Mouse (Mus musculus): ENCODE data around the gene Cfap61. TPM values are rescaled to one million over a fixed set of nuclear protein-coding genes. Genes with fewer than 3 reads are reported as not detected.
A peak's percentile ranks its signal among the peaks of the same experiment; 100 is the strongest.
"Not testable (repeated sequence)": the region's sequence is repeated elsewhere in the genome, so short reads cannot be mapped to it uniquely, and the experiment has no call there.

The Cfap61 gene
- polyA plus RNA-seq, 1 experiment from 2014 or later, result 5.0 TPM

GRCm38 (mm10) chr2:145903983-145904616 is 30.5 kb upstream of the Cfap61 start:
- Histone ChIP-seq H3K4me1 (replicated peaks) (peaks cover 21% of the 10 kb centered on the region), H3K4me3 (peak overlapping the region; percentile 96), H3K27ac (peak overlapping the region; percentile 98), H3K36me3 (peaks cover 37% of the 10 kb centered on the region), H3K27me3 (ENCODE audit: insufficient read depth, poor library complexity, severe bottlenecking) (no peaks in the 10 kb centered on the region), H3K9me3 (no peaks in the 10 kb centered on the region)
- WGBS, result 36% methylated on average over 12 of the region's 12 CpGs
- no peak for DNase-seq (ENCODE audit: low spot score)

DNA sequence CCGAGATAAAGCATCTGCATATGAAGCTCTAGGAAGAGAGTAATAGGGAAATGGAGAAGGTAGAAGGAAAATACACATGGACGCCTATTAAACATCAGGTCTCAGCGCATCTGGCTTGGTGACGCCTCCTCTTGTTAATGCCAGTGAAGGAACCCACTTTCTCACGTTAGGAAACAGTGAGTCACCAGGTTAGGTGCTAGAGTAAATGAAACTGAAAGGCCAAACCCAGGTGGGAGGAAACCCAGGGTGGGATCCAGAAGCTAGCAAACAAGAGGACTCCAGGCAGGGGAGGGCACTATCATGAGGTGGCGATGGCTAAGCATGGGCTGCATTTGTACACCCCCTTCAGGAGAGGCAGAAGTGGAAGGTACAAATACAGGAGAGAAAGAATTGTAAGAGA is 29.4 kb upstream of the Cfap61 start:
- no peak for DNase-seq (ENCODE audit: low spot score)
- Histone ChIP-seq H3K9me3 (no peaks in the 10 kb centered on the region), H3K27ac (no peak overlapping the region), H3K4me3 (peak overlapping the region; percentile 18; the same call in 1 of the 2 replicates), H3K4me1 (replicated peaks) (peaks cover 21% of the 10 kb centered on the region), H3K36me3 (peaks cover 48% of the 10 kb centered on the region), H3K27me3 (ENCODE audit: insufficient read depth, poor library complexity, severe bottlenecking) (no peaks in the 10 kb centered on the region)
- 88% methylated on average over 6 of the region's 6 CpGs for WGBS

DNA sequence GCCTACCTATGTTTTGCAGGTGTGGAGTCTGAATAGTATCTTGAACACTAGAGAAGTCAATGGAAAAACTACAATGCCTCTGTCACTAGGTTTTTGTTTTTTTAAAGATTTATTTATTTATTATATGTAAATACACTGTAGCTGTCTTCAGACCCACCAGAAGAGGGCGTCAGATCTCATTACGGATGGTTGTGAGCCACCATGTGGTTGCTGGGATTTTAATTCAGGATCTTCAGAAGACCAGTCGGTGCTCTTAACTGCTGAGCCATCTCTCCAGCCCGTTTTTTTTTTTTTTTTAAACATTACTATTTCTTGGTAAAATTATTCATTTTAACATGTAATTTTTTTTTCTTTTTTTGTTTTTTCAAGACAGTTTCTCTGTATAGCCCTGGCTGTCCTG is 28.7 kb upstream of the Cfap61 start:
- not testable (repeated sequence) for H3K27ac ChIP-seq; H3K9me3 ChIP-seq; H3K27me3 ChIP-seq (ENCODE audit: insufficient read depth, poor library complexity, severe bottlenecking); H3K4me3 ChIP-seq; DNase-seq (ENCODE audit: low spot score)
- Histone ChIP-seq H3K36me3 (peaks cover 55% of the 10 kb centered on the region), H3K4me1 (replicated peaks) (peaks cover 21% of the 10 kb centered on the region)
- 47% methylated on average over 4 of the region's 4 CpGs for WGBS

GRCm38 (mm10) chr2:145920941-145921650 is 13.5 kb upstream of the Cfap61 start:
- no peak for DNase-seq (ENCODE audit: low spot score)
- Histone ChIP-seq H3K4me1 (replicated peaks) (no peaks in the 10 kb centered on the region), H3K9me3 (no peaks in the 10 kb centered on the region), H3K4me3 (no peak overlapping the region), H3K27me3 (ENCODE audit: insufficient read depth, poor library complexity, severe bottlenecking) (no peaks in the 10 kb centered on the region), H3K27ac (no peak overlapping the region), H3K36me3 (peaks cover 98% of the 10 kb centered on the region)
- 90% methylated on average over 8 of the region's 8 CpGs for WGBS

- Histone ChIP-seq H3K4me1 (replicated peaks) (peaks cover 12% of the 10 kb centered on the region), H3K27me3 (ENCODE audit: insufficient read depth, poor library complexity, severe bottlenecking) (no peaks in the 10 kb centered on the region), H3K4me3 (no peak overlapping the region), H3K9me3 (no peaks in the 10 kb centered on the region), H3K27ac (no peak overlapping the region), H3K36me3 (peaks cover 8% of the 10 kb centered on the region)
- 86% methylated on average over 8 of the region's 8 CpGs for WGBS
- DNase-seq (ENCODE audit: low spot score), result no peak
Observed at GRCm38 (mm10) chr2:145936975-145937374, 2.4 kb downstream of the Cfap61 start.

DNA sequence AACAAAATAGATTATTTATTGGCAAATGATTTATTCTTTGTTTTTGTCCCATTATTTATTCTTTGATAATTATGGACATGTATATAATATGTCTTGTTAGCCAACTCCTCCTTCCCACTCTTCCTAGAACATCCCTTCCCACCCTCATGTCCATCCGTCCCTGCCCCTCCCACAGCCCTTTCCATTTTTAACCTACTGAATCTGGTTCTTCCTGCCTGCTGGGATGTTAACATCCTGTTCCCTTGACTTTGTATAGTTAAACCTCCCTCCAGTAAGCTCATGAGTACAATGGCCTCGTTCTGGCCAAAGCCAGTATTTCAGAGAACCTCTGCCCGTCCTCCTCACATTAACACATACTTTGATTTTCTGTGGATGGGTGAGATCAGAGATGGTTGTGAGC is 6.8 kb downstream of the Cfap61 start:
- DNase-seq (ENCODE audit: low spot score), result no peak
- no peaks in the 10 kb centered on the region for H3K36me3 ChIP-seq
- H3K4me1 ChIP-seq (replicated peaks), result no peaks in the 10 kb centered on the region
- H3K9me3 ChIP-seq, result no peaks in the 10 kb centered on the region
- H3K27me3 ChIP-seq (ENCODE audit: insufficient read depth, poor library complexity, severe bottlenecking), result no peaks in the 10 kb centered on the region
- no peak overlapping the region for H3K4me3 ChIP-seq
- WGBS, result 77% methylated on average over 3 of the region's 3 CpGs
- H3K27ac ChIP-seq, result no peak overlapping the region

- H3K4me1 ChIP-seq (replicated peaks), result peaks cover 7% of the 10 kb centered on the region
- DNase-seq (ENCODE audit: low spot score), result no peak
- WGBS, result 90% methylated on average over 3 of the region's 3 CpGs
- no peak overlapping the region for H3K4me3 ChIP-seq
- H3K27ac ChIP-seq, result no peak overlapping the region
- no peaks in the 10 kb centered on the region for H3K27me3 ChIP-seq (ENCODE audit: insufficient read depth, poor library complexity, severe bottlenecking)
- H3K9me3 ChIP-seq, result no peaks in the 10 kb centered on the region
- H3K36me3 ChIP-seq, result no peaks in the 10 kb centered on the region
Observed at GRCm38 (mm10) chr2:145944286-145944685, 9.7 kb downstream of the Cfap61 start.

- peak overlapping the region; percentile 78; the same call in 1 of the 2 replicates for H3K27ac ChIP-seq
- no peaks in the 10 kb centered on the region for H3K36me3 ChIP-seq
- no peak overlapping the region for H3K4me3 ChIP-seq
- WGBS, result 77% methylated on average over 7 of the region's 7 CpGs
- H3K4me1 ChIP-seq (replicated peaks), result peaks cover 26% of the 10 kb centered on the region
- no peak for DNase-seq (ENCODE audit: low spot score)
- no peaks in the 10 kb centered on the region for H3K9me3 ChIP-seq
- no peaks in the 10 kb centered on the region for H3K27me3 ChIP-seq (ENCODE audit: insufficient read depth, poor library complexity, severe bottlenecking)
Observed at GRCm38 (mm10) chr2:145948402-145948954, 13.9 kb downstream of the Cfap61 start.

GRCm38 (mm10) chr2:145949475-145950068 is 15.0 kb downstream of the Cfap61 start:
- Histone ChIP-seq H3K27me3 (ENCODE audit: insufficient read depth, poor library complexity, severe bottlenecking) (no peaks in the 10 kb centered on the region), H3K9me3 (no peaks in the 10 kb centered on the region), H3K27ac (peak overlapping the region; percentile 78), H3K4me3 (no peak overlapping the region), H3K4me1 (replicated peaks) (peaks cover 26% of the 10 kb centered on the region), H3K36me3 (no peaks in the 10 kb centered on the region)
- DNase-seq (ENCODE audit: low spot score), result peak; percentile 26
- WGBS, result 38% methylated on average over 11 of the region's 11 CpGs

- Histone ChIP-seq H3K4me1 (replicated peaks) (peaks cover 26% of the 10 kb centered on the region), H3K4me3 (peak overlapping the region; percentile 0; the same call in 1 of the 2 replicates), H3K27ac (peak overlapping the region; percentile 53), H3K27me3 (ENCODE audit: insufficient read depth, poor library complexity, severe bottlenecking) (no peaks in the 10 kb centered on the region), H3K36me3 (no peaks in the 10 kb centered on the region), H3K9me3 (no peaks in the 10 kb centered on the region)
- DNase-seq (ENCODE audit: low spot score), result peak; percentile 65
- whole genome bisulfite sequencing, result 6% methylated on average over 10 of the region's 10 CpGs
Observed at GRCm38 (mm10) chr2:145950239-145950638, 15.7 kb downstream of the Cfap61 start.

DNA sequence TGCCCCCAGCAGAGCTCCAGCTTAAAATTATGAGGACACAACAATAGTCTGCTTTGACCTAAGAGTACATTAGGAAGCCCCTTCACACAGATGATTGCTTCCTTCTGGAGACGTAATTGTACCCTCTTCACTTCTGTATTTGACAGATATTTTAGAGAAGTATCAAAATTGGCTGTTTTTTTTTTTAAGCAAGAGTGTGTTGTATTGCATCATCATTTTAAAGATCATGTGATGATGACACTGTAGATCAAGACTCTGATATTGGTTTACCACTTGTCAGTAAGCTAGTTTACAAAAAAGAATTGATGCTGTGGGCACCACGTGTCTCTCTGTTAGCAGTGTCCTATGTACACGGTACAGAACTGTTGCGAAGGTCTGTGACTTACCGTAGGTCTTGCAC is 18.1 kb downstream of the Cfap61 start:
- Histone ChIP-seq H3K27me3 (ENCODE audit: insufficient read depth, poor library complexity, severe bottlenecking) (peaks cover 5% of the 10 kb centered on the region; the same call in 1 of the 2 replicates), H3K27ac (no peak overlapping the region), H3K4me1 (replicated peaks) (peaks cover 27% of the 10 kb centered on the region), H3K4me3 (no peak overlapping the region), H3K36me3 (no peaks in the 10 kb centered on the region), H3K9me3 (no peaks in the 10 kb centered on the region)
- WGBS, result 92% methylated on average over 5 of the region's 5 CpGs
- no peak for DNase-seq (ENCODE audit: low spot score)

DNA sequence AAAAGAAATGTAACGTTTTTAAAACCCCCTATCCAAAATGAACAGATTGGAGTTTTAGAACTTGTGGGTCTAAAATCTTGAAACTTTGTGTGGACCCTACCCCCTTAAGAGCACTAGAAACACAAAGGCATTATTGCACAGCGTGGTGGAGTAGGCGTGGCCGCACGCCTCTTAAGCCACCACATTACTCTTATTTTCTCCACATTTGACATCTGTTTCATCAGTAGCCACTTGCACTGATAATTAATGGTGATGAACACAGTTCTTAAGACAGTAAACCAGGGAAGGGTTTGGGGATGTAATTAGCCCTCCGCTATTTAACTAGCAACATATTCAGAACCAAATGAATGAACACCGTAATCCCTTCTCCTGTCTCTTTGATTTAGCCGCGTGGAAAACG is 21.3 kb downstream of the Cfap61 start:
- WGBS, result 84% methylated on average over 10 of the region's 10 CpGs
- Histone ChIP-seq H3K4me1 (replicated peaks) (peaks cover 18% of the 10 kb centered on the region), H3K9me3 (no peaks in the 10 kb centered on the region), H3K27me3 (ENCODE audit: insufficient read depth, poor library complexity, severe bottlenecking) (peaks cover 5% of the 10 kb centered on the region; the same call in 1 of the 2 replicates), H3K27ac (no peak overlapping the region), H3K36me3 (no peaks in the 10 kb centered on the region), H3K4me3 (no peak overlapping the region)
- no peak for DNase-seq (ENCODE audit: low spot score)

DNA sequence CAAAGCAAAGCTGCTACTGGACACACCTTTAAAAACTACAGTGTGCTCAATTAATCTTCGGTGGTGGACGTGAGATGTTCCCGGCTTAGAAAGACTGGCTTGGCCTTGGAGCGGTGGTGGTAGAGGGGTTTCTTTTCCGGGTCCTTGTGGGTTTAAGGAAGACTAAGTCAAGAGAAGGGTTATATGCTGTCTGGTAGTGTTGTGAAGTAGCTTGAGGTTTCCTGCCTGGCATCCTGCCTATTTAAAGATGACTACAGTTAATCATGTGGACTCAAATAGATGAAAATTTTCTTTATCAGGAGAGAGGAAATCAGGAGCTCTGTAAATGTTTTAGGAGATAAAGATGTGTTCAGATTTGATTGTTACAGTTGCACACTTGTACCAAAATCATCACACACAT is 21.7 kb downstream of the Cfap61 start:
- H3K36me3 ChIP-seq, result no peaks in the 10 kb centered on the region
- WGBS, result 83% methylated on average over 5 of the region's 5 CpGs
- no peak overlapping the region for H3K27ac ChIP-seq
- H3K4me3 ChIP-seq, result no peak overlapping the region
- peaks cover 15% of the 10 kb centered on the region for H3K4me1 ChIP-seq (replicated peaks)
- DNase-seq (ENCODE audit: low spot score), result no peak
- H3K9me3 ChIP-seq, result no peaks in the 10 kb centered on the region
- H3K27me3 ChIP-seq (ENCODE audit: insufficient read depth, poor library complexity, severe bottlenecking), result peaks cover 5% of the 10 kb centered on the region; the same call in 1 of the 2 replicates

All from hindbrain, embryonic 10.5 days (tissue).